Mouse (Mus musculus) CD8-positive naive resting alpha-beta T cell, adult 2 months (primary cell): ENCODE measurements around the gene Gli2.

ENCODE experiments used
- DNase-seq, 2 experiments: peaks; one replicate each; pipeline ENCODE4 v3.0.0; 2022; ENCODE audit warnings: low read depth in 2 of 2, low spot score in 2 of 2

Gli2 gene

DNA sequence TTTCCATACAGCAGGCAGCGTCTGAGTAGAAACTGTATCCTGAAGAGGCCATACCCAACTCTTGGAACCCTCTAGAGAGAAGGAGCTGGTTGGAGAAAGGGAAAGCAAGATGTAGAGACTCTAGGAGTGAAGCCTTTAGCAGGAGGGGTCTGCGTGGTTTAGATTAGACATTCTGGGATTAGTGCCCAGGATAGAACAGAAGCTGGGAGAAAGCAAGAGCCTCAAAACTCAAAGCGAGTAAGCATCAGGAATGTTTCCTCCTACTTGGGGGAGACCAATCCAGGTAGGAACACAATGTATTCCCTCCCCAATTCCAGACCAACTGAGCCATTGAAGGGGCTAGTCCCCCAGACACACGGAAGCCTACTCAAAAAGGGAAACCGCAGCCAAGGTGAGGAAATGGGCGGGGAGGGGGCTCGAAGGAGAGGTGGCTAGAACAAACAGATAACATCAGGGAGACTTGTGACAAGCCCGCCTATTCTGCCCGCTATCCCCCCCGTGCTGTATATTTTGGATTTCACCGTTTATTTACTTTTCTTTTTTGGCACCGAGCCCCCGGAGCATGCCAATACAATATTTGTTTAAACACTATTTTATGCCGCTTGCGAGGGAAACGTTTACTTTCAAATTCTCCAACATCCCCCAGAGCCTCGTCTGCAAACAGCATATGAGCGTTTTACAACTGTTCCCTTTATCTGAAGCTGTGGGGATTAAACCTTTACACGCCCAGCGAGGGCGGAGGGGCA lies 2.1 kb downstream of the Gli2 start:
- no peak for DNase-seq

- no peak for DNase-seq
Observed at GRCm38 (mm10) chr1:119049812-119050615, 3.4 kb downstream of the Gli2 start.

- no peak for DNase-seq
Observed at GRCm38 (mm10) chr1:119048988-119049387, 4.4 kb downstream of the Gli2 start.

GRCm38 (mm10) chr1:119048547-119048946 lies 4.9 kb downstream of the Gli2 start:
- no peak for DNase-seq

GRCm38 (mm10) chr1:119047462-119048371 lies 5.7 kb downstream of the Gli2 start:
- DNase-seq = no peak

GRCm38 (mm10) chr1:119038436-119038835 lies 15.0 kb downstream of the Gli2 start:
- no peak for DNase-seq

DNA sequence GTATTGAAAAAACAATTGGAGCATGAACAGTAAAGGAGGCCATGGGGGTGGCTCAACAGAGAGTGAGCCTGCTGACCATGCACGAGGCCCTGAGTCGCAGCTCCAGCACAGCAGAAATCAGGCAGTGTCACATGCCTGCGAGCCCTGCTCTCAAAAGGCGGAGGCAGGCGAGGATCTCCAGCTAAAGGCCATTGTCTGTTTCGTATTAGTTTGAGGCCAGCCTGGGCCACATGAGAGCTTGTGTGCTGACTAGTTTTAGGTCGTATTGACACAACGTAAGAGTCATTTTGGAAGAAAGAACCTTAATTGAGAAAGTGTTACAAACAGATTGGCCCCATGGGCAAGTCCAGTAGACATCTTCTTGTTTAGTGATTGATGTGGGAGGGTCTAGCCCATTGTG lies 17.5 kb downstream of the Gli2 start:
- no peak for DNase-seq

- DNase-seq = no peak
Observed at GRCm38 (mm10) chr1:119035301-119035700, 18.1 kb downstream of the Gli2 start.

- DNase-seq = no peak
Observed at GRCm38 (mm10) chr1:119034163-119034705, 19.2 kb downstream of the Gli2 start.

DNA sequence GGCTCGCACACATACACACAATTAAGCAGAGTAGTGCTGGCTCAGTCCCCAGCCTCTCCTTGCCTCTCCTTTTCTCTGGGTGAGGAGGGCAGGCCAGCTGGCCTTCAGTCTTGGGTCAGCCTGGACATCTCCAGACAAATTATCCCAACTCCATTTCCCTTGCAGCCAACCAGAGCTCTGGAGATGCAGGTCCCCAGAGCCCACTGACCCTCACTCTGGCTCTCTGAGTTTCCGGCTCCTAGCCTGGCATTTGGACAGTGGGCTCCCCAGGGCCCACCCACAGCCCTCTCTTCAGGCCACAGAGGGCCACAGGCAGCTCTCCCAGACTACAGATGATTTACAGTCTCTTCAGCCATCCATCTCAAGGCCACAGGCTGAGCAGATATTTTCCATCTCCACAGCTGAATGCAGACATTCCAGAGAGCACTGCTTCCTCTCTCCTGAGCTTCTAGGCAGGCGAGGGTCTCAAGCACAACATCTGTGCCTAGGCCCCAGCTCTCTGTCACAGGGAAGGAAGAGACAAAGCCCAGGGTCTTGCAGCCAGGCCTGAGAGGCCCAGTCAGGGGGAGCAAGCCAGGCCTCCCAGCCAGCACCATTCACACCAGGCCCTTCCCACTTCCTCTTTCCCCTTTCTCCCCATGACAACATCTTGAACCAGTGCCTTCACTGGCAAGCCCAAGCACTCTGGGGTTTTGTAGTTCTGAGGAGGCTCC lies 19.8 kb downstream of the Gli2 start:
- DNase-seq = no peak

- DNase-seq = no peak
Observed at GRCm38 (mm10) chr1:119031185-119031584, 22.2 kb downstream of the Gli2 start.

DNA sequence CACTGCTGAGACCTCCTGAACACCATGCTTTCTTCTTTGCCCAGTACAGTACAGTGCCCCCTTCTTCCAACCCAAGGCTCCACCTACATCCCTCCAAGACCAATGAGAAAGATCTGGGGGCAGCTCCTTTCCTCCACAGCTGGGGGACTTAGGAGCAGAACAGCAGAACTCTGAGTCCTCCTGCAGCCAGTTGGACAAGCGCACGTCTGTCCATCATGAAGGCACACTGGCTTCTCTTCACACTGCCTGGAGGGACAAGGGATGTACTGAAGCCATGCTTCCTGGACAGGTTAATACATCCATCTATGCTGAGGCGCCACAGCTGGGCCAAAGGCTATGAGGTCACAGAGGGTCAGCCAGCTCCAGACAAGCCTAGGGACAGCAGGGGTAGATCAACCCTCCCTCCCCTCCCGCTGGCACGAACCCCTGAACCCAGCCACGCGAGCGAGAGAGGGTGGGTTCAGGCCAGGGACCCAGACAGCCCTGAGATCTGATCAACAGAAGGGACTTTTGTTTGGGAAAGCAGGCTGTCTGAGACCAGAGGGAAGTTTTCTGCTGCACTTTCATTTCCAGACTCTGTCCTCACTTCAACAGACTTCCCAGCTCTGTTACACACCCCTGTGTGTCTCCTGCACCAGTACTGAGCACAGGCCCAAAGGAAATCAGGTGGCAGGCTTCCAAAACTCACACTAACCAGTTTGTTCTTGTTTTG lies 27.6 kb downstream of the Gli2 start:
- DNase-seq = no peak

DNA sequence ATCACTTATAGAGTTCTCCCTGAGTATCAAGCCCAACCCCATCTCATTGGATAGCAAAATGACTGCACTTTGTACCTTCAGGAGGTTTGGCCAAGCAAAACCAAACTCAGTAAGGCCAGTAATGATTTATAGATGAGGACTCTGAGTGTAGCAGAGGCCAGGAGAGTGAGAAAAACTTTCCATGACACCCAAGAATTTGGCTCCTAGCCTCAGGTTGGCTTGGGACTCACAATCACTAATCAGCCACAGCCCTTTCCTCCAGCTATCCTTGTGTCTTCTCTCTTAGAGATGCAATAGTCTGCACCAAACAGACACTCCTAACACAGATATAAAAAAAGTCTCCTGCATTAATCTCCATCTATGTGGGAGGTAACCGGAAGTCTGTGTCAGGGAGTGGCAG lies 31.1 kb downstream of the Gli2 start:
- DNase-seq = no peak

DNA sequence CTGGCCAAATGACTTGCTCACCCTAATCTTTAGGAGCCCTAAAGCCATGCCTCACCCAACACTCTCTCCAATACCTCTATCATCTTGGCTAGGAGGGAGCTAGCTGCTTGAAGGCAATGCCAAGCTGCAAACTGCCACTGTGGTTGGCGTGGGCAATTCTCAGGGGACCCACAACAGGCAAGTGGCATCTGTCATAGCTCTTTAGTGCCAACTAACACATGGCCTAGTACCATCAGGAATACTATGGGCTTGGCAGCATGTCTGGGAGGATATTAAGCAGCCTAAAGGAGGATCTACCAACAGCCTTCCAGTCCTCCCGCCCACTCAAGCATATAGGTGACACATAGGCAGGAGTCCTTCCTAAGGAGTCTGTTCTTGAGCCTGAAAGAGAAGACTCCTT lies 33.3 kb downstream of the Gli2 start:
- DNase-seq = no peak

GRCm38 (mm10) chr1:119019056-119019455 lies 34.4 kb downstream of the Gli2 start:
- DNase-seq = no peak

DNA sequence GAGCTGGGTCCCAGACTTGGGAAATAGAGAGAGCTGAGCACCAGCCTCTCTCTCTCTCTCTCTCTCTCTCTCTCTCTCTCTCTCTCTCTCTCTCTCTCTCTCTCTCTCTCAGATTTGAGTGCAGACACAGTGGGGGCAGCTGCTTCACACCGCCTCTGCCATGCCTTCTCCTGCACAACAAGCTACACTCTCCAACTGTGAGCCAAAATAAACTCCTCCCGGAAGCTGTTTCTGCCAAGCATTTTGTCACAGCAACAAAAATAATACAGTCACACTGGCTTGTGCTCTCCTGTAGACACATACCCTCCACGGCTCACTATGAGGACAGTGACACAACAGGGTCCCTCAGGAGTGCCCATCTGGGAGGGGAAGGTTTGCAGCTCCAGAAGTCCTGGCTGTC lies 36.6 kb downstream of the Gli2 start:
- no peak for DNase-seq

GRCm38 (mm10) chr1:119015108-119015507 lies 38.3 kb downstream of the Gli2 start:
- DNase-seq = no peak

DNA sequence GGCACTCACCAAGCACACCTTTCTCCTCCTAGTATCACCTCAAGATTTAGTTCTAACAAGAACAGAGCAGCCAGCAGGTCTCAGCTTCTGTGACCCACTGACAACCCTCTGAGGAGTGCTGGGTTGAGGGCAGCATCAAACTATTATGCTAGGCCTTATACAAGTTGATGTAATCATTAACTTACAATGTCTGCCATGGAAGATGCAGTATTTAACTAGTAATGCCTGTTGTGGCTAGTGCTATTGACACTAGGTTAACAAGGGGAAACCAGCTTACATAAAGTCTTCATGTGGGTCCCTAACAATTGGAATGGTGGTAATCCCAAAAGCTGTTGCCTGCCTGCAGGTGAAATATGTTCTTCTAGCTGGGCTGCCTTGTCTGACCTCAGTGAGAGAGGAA lies 44.5 kb downstream of the Gli2 start:
- no peak for DNase-seq

- DNase-seq = no peak
Observed at GRCm38 (mm10) chr1:119003852-119004398, 49.5 kb downstream of the Gli2 start.
